Mouse (Mus musculus) heart, embryonic 12.5 days (tissue): ENCODE measurements around the gene Cdk2ap2. TPM values are rescaled to one million over a fixed set of nuclear protein-coding genes. Genes with fewer than 3 reads are reported as not detected.

ENCODE experiments used
- ATAC-seq: fragments of 200-750 bp; cut with Nextera tagmentation; 2 replicates; pipeline ENCODE4 v1.8.0; 2017; ENCODE audit warnings: moderate TSS enrichment, moderate library complexity; ENCODE audit not compliant: insufficient number of reproducible peaks, low FRiP score
- H3K27ac ChIP-seq: fragments of 300-500 bp; sonication (generic); 2 replicates; pipeline ENCODE4 v1.5.1; 2016; ENCODE audit warnings: mild to moderate bottlenecking, moderate library complexity; ENCODE audit not compliant: poor library complexity, severe bottlenecking
- H3K27me3 ChIP-seq: fragments of 300-500 bp; sonication (generic); replicated peaks from 2 replicates; pipeline ENCODE4 v1.6.1; 2016; ENCODE audit warnings: mild to moderate bottlenecking, moderate library complexity
- H3K36me3 ChIP-seq: fragments of 300-500 bp; sonication (generic); 2 replicates; pipeline ENCODE4 v1.6.1; 2016; ENCODE audit warnings: mild to moderate bottlenecking, moderate library complexity
- H3K4me1 ChIP-seq: fragments of 300-500 bp; sonication (generic); replicated peaks from 2 replicates; pipeline ENCODE4 v1.6.1; 2016; ENCODE audit warnings: mild to moderate bottlenecking
- H3K4me2 ChIP-seq: fragments of 300-500 bp; sonication (generic); 2 replicates; pipeline ENCODE4 v1.6.1; 2016; ENCODE audit warnings: mild to moderate bottlenecking, moderate library complexity
- H3K4me3 ChIP-seq: fragments of 300-500 bp; sonication (generic); 2 replicates; pipeline ENCODE4 v1.5.1; 2016; ENCODE audit warnings: mild to moderate bottlenecking
- H3K9ac ChIP-seq: fragments of 300-500 bp; sonication (generic); 2 replicates; pipeline ENCODE4 v1.6.1; 2016; ENCODE audit warnings: mild to moderate bottlenecking, moderate library complexity
- H3K9me3 ChIP-seq: fragments of 300-500 bp; sonication (generic); replicated peaks from 2 replicates; pipeline ENCODE4 v1.6.1; 2016; ENCODE audit warnings: mild to moderate bottlenecking, moderate library complexity
- WGBS: fragments of 180-500 bp; shearing (Covaris S2); methylation state at CpG from one replicate; pipeline ENCODE4 v1.1.7; 2016; 5-methylcytosine and 5-hydroxymethylcytosine counted together
- polyA plus RNA-seq: library from polyadenylated mRNA; unstranded; fragments of >200 nt; fragmentation: Nextera tagmentation; extraction: Ambion mirVana; gene quantifications from 2 replicates; pipeline ENCODE4 v1.2.1, GENCODE M21; 2016

Cdk2ap2 gene
- polyA plus RNA-seq, 1 experiment from 2014 or later: 57.6 TPM

DNA sequence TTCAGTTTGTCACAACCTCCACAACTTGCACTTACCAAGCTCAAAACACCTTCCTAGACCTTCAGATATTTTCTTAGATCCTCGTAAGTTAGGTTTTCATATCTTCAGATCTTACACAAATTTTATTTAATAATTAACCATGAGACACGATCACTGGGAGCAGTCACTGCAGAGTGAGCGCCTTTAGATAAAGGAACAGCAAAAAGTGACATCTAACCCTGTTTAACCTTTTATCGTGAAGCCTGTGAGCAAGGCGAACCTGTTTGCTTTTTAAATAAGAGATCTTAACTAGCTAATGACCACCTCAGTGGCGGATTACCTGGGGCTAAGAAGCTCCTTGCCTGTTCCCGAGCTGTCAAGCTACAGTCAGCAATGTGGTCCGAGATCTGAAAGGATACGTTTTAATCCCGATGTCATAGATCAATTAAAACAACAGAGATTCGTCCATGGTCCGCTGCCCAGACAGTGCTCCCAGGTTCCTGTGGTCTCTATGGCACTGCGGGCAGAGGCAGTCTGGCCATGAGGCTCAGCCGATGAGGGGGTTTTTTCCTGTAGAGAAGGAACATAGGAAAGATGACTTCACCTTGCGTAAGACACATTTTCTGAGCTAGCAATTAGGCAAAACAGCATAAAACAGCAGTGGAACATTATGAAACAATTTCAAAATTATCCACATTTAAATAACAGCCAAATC, 28.1 kb upstream of the Cdk2ap2 start:
- 78% methylated on average over 15 of the region's 15 CpGs for WGBS
- no peak for ATAC-seq
- no peaks in the 10 kb centered on the region for H3K27me3 ChIP-seq

GRCm38 (mm10) chr19:4070311-4070710, 26.7 kb upstream of the Cdk2ap2 start:
- WGBS: 79% methylated on average over 15 of the region's 15 CpGs
- no peaks in the 10 kb centered on the region for H3K4me1 ChIP-seq
- no peak overlapping the region for H3K4me2 ChIP-seq
- no peak overlapping the region for H3K27ac ChIP-seq
- ATAC-seq: no peak
- H3K36me3 ChIP-seq: no peaks in the 10 kb centered on the region
- H3K9me3 ChIP-seq: no peaks in the 10 kb centered on the region
- no peak overlapping the region for H3K4me3 ChIP-seq
- no peak overlapping the region for H3K9ac ChIP-seq
- no peaks in the 10 kb centered on the region for H3K27me3 ChIP-seq

More for the DNA sequence above, 28.1 kb upstream of the Cdk2ap2 start:
- Histone ChIP-seq H3K9me3 (no peaks in the 10 kb centered on the region), H3K9ac (no peak overlapping the region), H3K4me3 (no peak overlapping the region), H3K27ac (no peak overlapping the region), H3K4me1 (no peaks in the 10 kb centered on the region), H3K36me3 (no peaks in the 10 kb centered on the region), H3K4me2 (no peak overlapping the region)

GRCm38 (mm10) chr19:4070756-4071155, 26.2 kb upstream of the Cdk2ap2 start:
- H3K4me3 ChIP-seq: no peak overlapping the region
- no peak overlapping the region for H3K4me2 ChIP-seq
- no peaks in the 10 kb centered on the region for H3K27me3 ChIP-seq
- ATAC-seq: no peak
- H3K36me3 ChIP-seq: no peaks in the 10 kb centered on the region
- no peaks in the 10 kb centered on the region for H3K4me1 ChIP-seq
- H3K27ac ChIP-seq: no peak overlapping the region
- H3K9me3 ChIP-seq: no peaks in the 10 kb centered on the region
- 77% methylated on average over 8 of the region's 8 CpGs for WGBS
- no peak overlapping the region for H3K9ac ChIP-seq

DNA sequence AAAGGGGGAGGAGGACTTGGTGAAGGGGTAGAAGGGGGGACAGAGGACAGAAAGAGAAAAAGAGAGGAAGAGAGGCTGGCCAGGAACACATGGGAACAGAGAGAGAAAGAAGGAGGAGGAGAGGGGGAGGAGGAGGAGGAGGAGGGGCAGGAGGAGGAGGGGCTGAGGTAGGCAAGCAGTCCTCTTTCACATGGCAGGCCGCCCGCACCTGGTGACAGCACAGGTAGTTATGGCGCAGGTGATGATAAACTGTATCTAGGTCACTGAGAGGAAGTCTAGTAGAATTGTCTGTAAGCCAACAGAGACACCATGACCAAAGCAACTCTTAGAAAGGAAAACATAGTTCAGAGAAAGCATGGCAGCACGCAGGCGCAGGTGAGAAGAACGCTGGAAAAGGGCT, 25.6 kb upstream of the Cdk2ap2 start:
- H3K27ac ChIP-seq: no peak overlapping the region
- no peak overlapping the region for H3K4me3 ChIP-seq
- WGBS: 89% methylated on average over 6 of the region's 6 CpGs
- ATAC-seq: no peak
- no peaks in the 10 kb centered on the region for H3K36me3 ChIP-seq
- H3K4me1 ChIP-seq: no peaks in the 10 kb centered on the region
- no peaks in the 10 kb centered on the region for H3K9me3 ChIP-seq
- H3K4me2 ChIP-seq: no peak overlapping the region
- H3K27me3 ChIP-seq: no peaks in the 10 kb centered on the region
- no peak overlapping the region for H3K9ac ChIP-seq

GRCm38 (mm10) chr19:4072706-4073424, 24.1 kb upstream of the Cdk2ap2 start:
- H3K4me2 ChIP-seq: no peak overlapping the region
- no peaks in the 10 kb centered on the region for H3K9me3 ChIP-seq
- no peak for ATAC-seq
- H3K4me1 ChIP-seq: no peaks in the 10 kb centered on the region
- H3K27me3 ChIP-seq: no peaks in the 10 kb centered on the region
- H3K9ac ChIP-seq: no peak overlapping the region
- 79% methylated on average over 6 of the region's 6 CpGs for WGBS
- no peaks in the 10 kb centered on the region for H3K36me3 ChIP-seq
- no peak overlapping the region for H3K4me3 ChIP-seq
- no peak overlapping the region for H3K27ac ChIP-seq

DNA sequence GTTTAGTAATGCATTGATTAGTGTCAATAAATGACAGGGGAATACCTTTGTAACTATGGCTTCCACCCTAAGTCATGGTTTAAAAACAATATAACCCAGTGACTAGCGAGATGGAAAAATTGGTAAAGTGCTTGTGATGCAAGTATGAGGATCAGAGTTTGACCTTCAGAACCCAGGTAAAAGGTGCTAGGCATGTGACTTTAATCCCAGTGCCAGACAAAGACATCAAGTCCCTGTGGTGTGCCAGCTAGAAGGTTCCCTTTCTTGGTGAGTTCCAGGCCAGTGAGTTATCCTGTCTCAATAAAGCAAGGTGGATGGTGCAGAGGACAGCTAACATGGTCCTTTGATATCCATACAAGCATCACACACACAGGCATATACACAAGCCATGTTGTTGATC, 21.5 kb upstream of the Cdk2ap2 start:
- 82% methylated on average over 1 of the region's 1 CpGs for WGBS
- no peaks in the 10 kb centered on the region for H3K36me3 ChIP-seq
- H3K4me1 ChIP-seq: no peaks in the 10 kb centered on the region
- H3K27ac ChIP-seq: no peak overlapping the region
- no peak for ATAC-seq
- no peak overlapping the region for H3K4me3 ChIP-seq
- H3K27me3 ChIP-seq: no peaks in the 10 kb centered on the region; the same call in 1 of the 2 replicates
- no peak overlapping the region for H3K9ac ChIP-seq
- H3K9me3 ChIP-seq: no peaks in the 10 kb centered on the region
- H3K4me2 ChIP-seq: no peak overlapping the region

DNA sequence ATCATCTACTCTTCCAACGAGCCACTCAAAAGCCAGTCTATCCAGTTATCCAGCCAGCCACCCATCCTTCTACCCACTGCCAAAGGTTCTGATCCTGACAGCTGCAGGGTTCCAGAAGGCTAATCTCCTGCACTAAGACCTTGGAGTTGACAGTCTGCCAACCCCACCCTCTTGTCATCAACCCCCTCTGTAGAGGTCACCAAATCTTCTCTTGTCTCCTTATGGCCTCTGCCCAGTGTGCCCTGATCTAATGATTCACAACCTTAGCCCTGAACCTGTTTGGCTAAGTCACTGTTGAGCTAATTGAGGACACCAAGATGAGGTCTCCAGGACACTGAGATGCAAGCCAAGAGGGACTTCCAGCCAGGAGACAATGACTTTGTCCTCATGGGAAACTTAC, 17.4 kb upstream of the Cdk2ap2 start:
- H3K9me3 ChIP-seq: no peaks in the 10 kb centered on the region
- ATAC-seq: no peak
- H3K4me2 ChIP-seq: no peak overlapping the region
- no peak overlapping the region for H3K27ac ChIP-seq
- no peaks in the 10 kb centered on the region for H3K4me1 ChIP-seq
- no peaks in the 10 kb centered on the region for H3K36me3 ChIP-seq
- no peak overlapping the region for H3K4me3 ChIP-seq
- no peak overlapping the region for H3K9ac ChIP-seq
- 75% methylated on average over 1 of the region's 1 CpGs for WGBS
- peaks cover 29% of the 10 kb centered on the region for H3K27me3 ChIP-seq

DNA sequence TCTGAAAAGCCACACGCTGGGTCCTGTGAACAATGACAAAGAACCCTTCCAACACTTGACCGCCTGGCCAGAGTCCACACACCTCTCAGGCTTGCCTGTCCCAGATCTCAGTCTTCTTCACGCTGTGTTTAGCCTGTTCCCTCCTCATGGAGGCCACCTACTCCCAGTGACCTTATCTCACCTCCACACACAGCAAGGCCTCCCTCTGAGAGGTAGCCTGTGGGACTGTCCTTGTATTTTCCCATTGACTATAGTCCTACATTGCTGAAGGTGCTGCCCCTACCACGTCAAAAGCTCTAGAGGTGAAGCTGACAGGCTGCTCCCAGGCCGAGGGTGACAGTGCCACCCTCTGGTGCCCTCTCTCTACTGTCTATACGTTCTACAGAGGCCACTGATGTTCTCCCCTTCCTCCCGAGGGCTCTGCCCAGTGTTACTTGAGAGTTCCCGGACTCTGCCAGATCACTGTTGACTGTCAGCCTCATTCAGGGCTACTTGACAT, 16.4 kb upstream of the Cdk2ap2 start:
- Histone ChIP-seq H3K9ac (no peak overlapping the region), H3K27me3 (peaks cover 34% of the 10 kb centered on the region), H3K4me3 (no peak overlapping the region), H3K27ac (no peak overlapping the region), H3K4me2 (no peak overlapping the region), H3K4me1 (no peaks in the 10 kb centered on the region), H3K9me3 (no peaks in the 10 kb centered on the region), H3K36me3 (no peaks in the 10 kb centered on the region)
- ATAC-seq: no peak
- 62% methylated on average over 8 of the region's 8 CpGs for WGBS

DNA sequence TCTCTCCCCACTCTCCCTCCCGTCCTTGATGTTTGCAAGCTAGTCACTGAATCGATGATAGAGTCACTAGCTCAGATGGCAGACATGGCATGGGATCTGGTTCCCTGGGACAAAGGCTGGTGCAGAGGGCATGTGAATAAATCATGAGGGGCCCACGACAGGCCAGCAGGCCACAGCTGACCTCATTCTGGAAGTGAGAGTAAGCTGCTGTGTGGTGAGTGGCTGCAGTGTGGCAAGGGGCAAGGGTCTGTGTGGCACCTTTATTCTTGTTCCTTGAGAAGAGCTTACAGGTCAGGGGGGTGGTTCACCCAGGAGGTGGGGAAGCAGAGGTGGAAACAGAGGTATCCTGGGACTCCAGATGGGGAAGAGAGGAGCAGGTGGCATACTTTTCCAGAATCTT, 15.6 kb upstream of the Cdk2ap2 start, which contains the start of gene Cabp2:
Gene Cabp2 (plus strand): TSS at position 185 of the 400 bp plus-strand sequence.
- WGBS: 74% methylated on average over 3 of the region's 3 CpGs
- no peak within 1 kb of the TSS for H3K4me3 ChIP-seq
- H3K27ac ChIP-seq: no peak within 1 kb of the TSS
- no peaks in the 10 kb centered on the region for H3K9me3 ChIP-seq
- no peak within 1 kb of the TSS for H3K4me2 ChIP-seq
- no peaks in the 10 kb centered on the region for H3K4me1 ChIP-seq
- H3K36me3 ChIP-seq: no peaks in the 10 kb centered on the region
- no peak for ATAC-seq
- H3K9ac ChIP-seq: no peak within 1 kb of the TSS
- peaks cover 42% of the 10 kb centered on the region for H3K27me3 ChIP-seq

- no peaks in the 10 kb centered on the region for H3K9me3 ChIP-seq
- H3K4me3 ChIP-seq: no peak overlapping the region
- H3K4me1 ChIP-seq: no peaks in the 10 kb centered on the region
- H3K27ac ChIP-seq: no peak overlapping the region
- no peak for ATAC-seq
- 75% methylated on average over 11 of the region's 11 CpGs for WGBS
- H3K9ac ChIP-seq: no peak overlapping the region
- no peaks in the 10 kb centered on the region for H3K36me3 ChIP-seq
- H3K4me2 ChIP-seq: no peak overlapping the region
- H3K27me3 ChIP-seq: peaks cover 43% of the 10 kb centered on the region
Observed at GRCm38 (mm10) chr19:4082219-4082965, 14.6 kb upstream of the Cdk2ap2 start.

DNA sequence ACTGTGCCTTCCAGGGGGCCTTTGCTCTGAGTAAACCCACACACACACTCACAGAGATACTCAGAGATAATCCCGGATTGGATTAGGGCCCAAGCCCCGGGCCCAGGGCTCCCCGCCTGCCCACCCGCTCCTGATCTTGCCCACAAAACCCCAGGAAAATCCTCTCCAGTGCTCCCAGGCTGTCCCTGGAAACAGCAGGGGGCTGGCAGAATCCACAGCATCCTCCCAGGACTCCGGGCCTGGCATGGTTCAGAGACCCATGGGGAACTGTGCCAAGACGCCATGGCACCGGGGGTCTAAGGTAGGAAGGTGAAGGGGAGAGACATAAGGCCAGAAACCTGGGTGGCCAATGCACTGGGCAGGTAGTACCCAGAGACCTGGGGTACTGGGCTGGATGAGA, 13.7 kb upstream of the Cdk2ap2 start:
- Histone ChIP-seq H3K4me1 (no peaks in the 10 kb centered on the region), H3K9me3 (no peaks in the 10 kb centered on the region), H3K9ac (no peak overlapping the region), H3K4me3 (no peak overlapping the region), H3K4me2 (no peak overlapping the region), H3K36me3 (no peaks in the 10 kb centered on the region), H3K27me3 (peaks cover 46% of the 10 kb centered on the region), H3K27ac (no peak overlapping the region)
- ATAC-seq: no peak
- 66% methylated on average over 7 of the region's 7 CpGs for WGBS
